Mouse (Mus musculus): ENCODE results near the gene Dqx1.

GRCm38 (mm10) chr6:83068706-83069487, 11.3 kb downstream of the Dqx1 start:
- TF ChIP-seq CTCF (IDR thresholded peaks at IDR 0.05; ENCODE audit: borderline replicate concordance, insufficient read depth, low read depth, low read length) (no peak), POLR2A (IDR thresholded peaks at IDR 0.05; ENCODE audit: borderline replicate concordance, insufficient read depth, low read length) (no peak)

Data from cerebellum, adult 2 months (tissue).